In genomic region chr11:97701581-97702392, GRCm38 (mm10) we compare ENCODE assay signal across 8 mouse cellular contexts. TPM values are rescaled to one million over a fixed set of nuclear protein-coding genes. Genes with fewer than 3 reads are reported as not detected.
A peak's percentile ranks its signal among the peaks of the same experiment; 100 is the strongest.
DNase-seq lines count a peak whose midpoint lies in the region; ATAC-seq lines count a peak whose summit lies in the region.

No protein-coding gene starts in this region.

- H3K79me2 ChIP-seq in macrophage (ENCODE audit: inconsistent target), result peaks cover 33% of the 10 kb centered on the region

- ATAC-seq in heart, embryonic 16.5 days (replicated peaks; ENCODE audit: extremely low read depth, insufficient read depth, low FRiP score), result no peak

- H3K4me3 ChIP-seq in heart, embryonic 16.5 days (ENCODE audit: low read length), result peak overlapping the region; percentile 95
- H3K4me3 ChIP-seq in macrophage (ENCODE audit: inconsistent target), result peak overlapping the region; percentile 98; the same call in 1 of the 2 replicates

- H3K36me3 ChIP-seq in heart, embryonic 16.5 days (ENCODE audit: control insufficient read depth, insufficient read depth), result peaks cover 2% of the 10 kb centered on the region
- peaks cover 11% of the 10 kb centered on the region; the same call in 1 of the 2 replicates for H3K36me3 ChIP-seq in macrophage (ENCODE audit: inconsistent target)

- intact Hi-C loops in left cerebral cortex, postnatal 14 days (cut with DNase I), result loop anchor here (5.0 kb wide), 2 partner anchors 41 to 181 kb away; partner anchors contain the start of genes Fbxo47 and Pip4k2b
- intact Hi-C loops in left cerebral cortex, postnatal 36 days (cut with DNase I), result loop anchor here (5.0 kb wide), 1 partner anchor 41 kb away; the partner anchor contains the start of gene Pip4k2b

- DNase-seq in cerebellum, adult 9-11 months, result peak; percentile 68
- no peak for DNase-seq in cerebellum, adult 18-20 months
- peak; percentile 71 for DNase-seq in A20 (ENCODE audit: low read depth, low spot score)
- DNase-seq in left cerebral cortex, postnatal 14 days (ENCODE audit: low spot score in 2 of 2), result no peak
- DNase-seq in left cerebral cortex, postnatal 36 days (ENCODE audit: low spot score in 2 of 2), result no peak
- no peak for DNase-seq in kidney, postnatal 36 days

- peak overlapping the region; percentile 78 for H3K4me2 ChIP-seq in heart, embryonic 16.5 days (ENCODE audit: low read depth, low read length)

- H3K27me3 ChIP-seq in heart, embryonic 16.5 days (ENCODE audit: control insufficient read depth, insufficient read depth, low read length), result no peaks in the 10 kb centered on the region

- peaks cover 38% of the 10 kb centered on the region for H3K4me1 ChIP-seq in heart, embryonic 16.5 days (ENCODE audit: control insufficient read depth, insufficient read depth, low read length)

- 49% methylated on average over 15 of the region's 15 CpGs for WGBS in heart, embryonic 16.5 days
- WGBS in macrophage (ENCODE audit: missing documents), result 47% methylated on average over 14 of the region's 15 CpGs

- H3K9ac ChIP-seq in heart, embryonic 16.5 days (ENCODE audit: low read length), result peak overlapping the region; percentile 42; the same call in 1 of the 2 replicates

- no peak overlapping the region; the same call in 1 of the 2 replicates for H3K27ac ChIP-seq in heart, embryonic 16.5 days (ENCODE audit: low read length)
- no peak overlapping the region for H3K27ac ChIP-seq in macrophage

- no peaks in the 10 kb centered on the region for H3K9me3 ChIP-seq in heart, embryonic 16.5 days (replicated peaks; ENCODE audit: control insufficient read depth, low read length)

RNA-seq across cellular contexts. Expression of gene Psmb3, which starts 1.4 kb away (rescaled TPM):
- polyA plus RNA-seq in heart, embryonic 16.5 days (2015; fragmentation: Nextera tagmentation; extraction: Ambion mirVana), result 359 and 395 TPM in 2 replicates
- 10 to 100 TPM; 10.0 to 72.1 (median 43.9) TPM for total RNA-seq in macrophage (2018; cell fraction: chromatin; rRNA removed)
- 100 to 1,000 TPM in 17 of 26 experiments, 10 to 100 TPM in 9; 79.3 to 179 (median 122) TPM for total RNA-seq in macrophage (2018; cell fraction: cytosol; rRNA removed)
- 10 to 100 TPM; 15.5 to 75.8 (median 38.9) TPM for total RNA-seq in macrophage (2018; cell fraction: nucleus; rRNA removed)
- polyA plus RNA-seq in macrophage (2018), result 79.7 to 207 TPM (median 133 TPM) in 3 replicates
- total RNA-seq in left cerebral cortex, postnatal 14 days (2021), result 100 to 1,000 TPM; 133 to 136 TPM
- 100 to 1,000 TPM; 116 to 125 TPM for total RNA-seq in left cerebral cortex, postnatal 36 days (2021)

RNA-seq across cellular contexts. Expression of gene Pcgf2, which starts 1.5 kb away (rescaled TPM):
- 11.4 and 14.2 TPM in 2 replicates for polyA plus RNA-seq in heart, embryonic 16.5 days (2015; fragmentation: Nextera tagmentation; extraction: Ambion mirVana)
- total RNA-seq in macrophage (2018; cell fraction: chromatin; rRNA removed), result 10 to 100 TPM in 4 of 26 experiments, 1 to 10 TPM in 22; 1.5 to 14.1 (median 5.0) TPM
- 1 to 10 TPM; 1.3 to 4.5 (median 2.8) TPM for total RNA-seq in macrophage (2018; cell fraction: cytosol; rRNA removed)
- total RNA-seq in macrophage (2018; cell fraction: nucleus; rRNA removed), result 10 to 100 TPM in 1 of 26 experiments, 1 to 10 TPM in 24, under 1 TPM in 1; 0.79 to 11.9 (median 3.8) TPM
- polyA plus RNA-seq in macrophage (2018), result 3.7 to 7.5 TPM (median 3.9 TPM) in 3 replicates
- total RNA-seq in left cerebral cortex, postnatal 14 days (2021), result 10 to 100 TPM; 31.3 to 35.8 TPM
- total RNA-seq in left cerebral cortex, postnatal 36 days (2021), result 10 to 100 TPM; 27.5 to 35.7 TPM

RNA-seq across cellular contexts. Expression of gene Cisd3, which starts 16.2 kb away (rescaled TPM):
- 81.1 and 86.1 TPM in 2 replicates for polyA plus RNA-seq in heart, embryonic 16.5 days (2015; fragmentation: Nextera tagmentation; extraction: Ambion mirVana)
- 1 to 10 TPM in 23 of 26 experiments, not detected in 3; 1.3 to 8.3 (median 3.4) TPM for total RNA-seq in macrophage (2018; cell fraction: chromatin; rRNA removed)
- 10 to 100 TPM in 25 of 26 experiments, 1 to 10 TPM in 1; 8.5 to 24.4 (median 14.3) TPM for total RNA-seq in macrophage (2018; cell fraction: cytosol; rRNA removed)
- total RNA-seq in macrophage (2018; cell fraction: nucleus; rRNA removed), result 10 to 100 TPM in 1 of 26 experiments, 1 to 10 TPM in 25; 2.2 to 10.3 (median 5.7) TPM
- 9.0 to 17.9 TPM (median 13.7 TPM) in 3 replicates for polyA plus RNA-seq in macrophage (2018)
- total RNA-seq in left cerebral cortex, postnatal 14 days (2021), result 10 to 100 TPM; 36.7 to 38.9 TPM
- total RNA-seq in left cerebral cortex, postnatal 36 days (2021), result 10 to 100 TPM; 56.0 to 59.3 TPM

RNA-seq across cellular contexts. Expression of gene Mllt6, which starts 38.6 kb away (rescaled TPM):
- 2.1 and 2.8 TPM in 2 replicates for polyA plus RNA-seq in heart, embryonic 16.5 days (2015; fragmentation: Nextera tagmentation; extraction: Ambion mirVana)
- total RNA-seq in macrophage (2018; cell fraction: chromatin; rRNA removed), result 100 to 1,000 TPM in 18 of 26 experiments, 10 to 100 TPM in 8; 46.5 to 707 (median 220) TPM
- total RNA-seq in macrophage (2018; cell fraction: cytosol; rRNA removed), result 10 to 100 TPM; 22.9 to 78.9 (median 49.8) TPM
- 100 to 1,000 TPM in 17 of 26 experiments, 10 to 100 TPM in 9; 29.9 to 419 (median 127) TPM for total RNA-seq in macrophage (2018; cell fraction: nucleus; rRNA removed)
- polyA plus RNA-seq in macrophage (2018), result 8.7 to 23.8 TPM (median 10.1 TPM) in 3 replicates
- total RNA-seq in left cerebral cortex, postnatal 14 days (2021), result 10 to 100 TPM; 79.8 to 80.1 TPM
- total RNA-seq in left cerebral cortex, postnatal 36 days (2021), result 100 to 1,000 TPM; 129 to 134 TPM

RNA-seq across cellular contexts. Expression of gene Pip4k2b, which starts 42.7 kb away (rescaled TPM):
- 0.81 and 1.1 TPM in 2 replicates for polyA plus RNA-seq in heart, embryonic 16.5 days (2015; fragmentation: Nextera tagmentation; extraction: Ambion mirVana)
- 10 to 100 TPM in 14 of 26 experiments, 1 to 10 TPM in 12; 3.1 to 22.8 (median 10.8) TPM for total RNA-seq in macrophage (2018; cell fraction: chromatin; rRNA removed)
- total RNA-seq in macrophage (2018; cell fraction: cytosol; rRNA removed), result 10 to 100 TPM; 14.7 to 51.5 (median 32.9) TPM
- total RNA-seq in macrophage (2018; cell fraction: nucleus; rRNA removed), result 10 to 100 TPM in 21 of 26 experiments, 1 to 10 TPM in 5; 7.7 to 51.0 (median 24.1) TPM
- 25.4 to 37.6 TPM (median 25.7 TPM) in 3 replicates for polyA plus RNA-seq in macrophage (2018)
- total RNA-seq in left cerebral cortex, postnatal 14 days (2021), result 100 to 1,000 TPM; 121 to 124 TPM
- 100 to 1,000 TPM; 113 to 114 TPM for total RNA-seq in left cerebral cortex, postnatal 36 days (2021)

Comparison
In these comparisons a context has a peak if more than half of its experiments do, and no peak if none do; other contexts are left out.
1. DNase-seq: peak in cerebellum, adult 9-11 months (single experiment) and A20 (single experiment); none in cerebellum, adult 18-20 months (0 of 2), left cerebral cortex, postnatal 14 days (0 of 2), left cerebral cortex, postnatal 36 days (0 of 2) and kidney, postnatal 36 days (0 of 2).